Mouse (Mus musculus): ENCODE data around the gene Armh1. TPM values are rescaled to one million over a fixed set of nuclear protein-coding genes. Genes with fewer than 3 reads are reported as not detected.

Gene Armh1
- polyA plus RNA-seq, 1 experiment = 0.44 TPM

DNA sequence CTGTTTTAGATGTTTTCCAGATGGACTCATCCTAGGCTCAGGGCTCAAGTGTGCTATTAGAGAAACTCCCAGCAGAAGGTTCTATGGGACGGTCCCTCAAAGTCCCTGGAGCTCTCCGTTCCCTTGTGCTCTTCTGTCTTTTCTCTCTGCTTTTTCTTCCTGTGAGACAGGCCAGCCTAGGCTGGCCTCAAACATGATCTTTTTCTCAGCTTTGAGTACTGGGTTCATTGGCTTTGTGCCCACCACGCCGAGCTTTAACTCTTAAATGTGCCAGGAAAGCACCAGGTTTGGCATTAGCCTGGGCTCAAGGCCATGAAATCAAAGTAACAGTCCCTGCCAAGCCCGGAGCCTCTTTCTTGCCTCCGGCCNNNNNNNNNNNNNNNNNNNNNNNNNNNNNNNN lies 11.1 kb downstream of the Armh1 start:
- WGBS = 90% methylated on average over 6 of the region's 6 CpGs
- Histone ChIP-seq H3K36me3 (ENCODE audit: control insufficient read depth, insufficient read depth, low read length) (no peaks in the 10 kb centered on the region), H3K4me3 (ENCODE audit: control insufficient read depth, insufficient read depth, low read length) (no peak overlapping the region), H3K27me3 (ENCODE audit: control insufficient read depth, insufficient read depth, low read length) (no peaks in the 10 kb centered on the region), H3K4me1 (replicated peaks; ENCODE audit: control insufficient read depth, insufficient read depth, low read length) (no peaks in the 10 kb centered on the region), H3K27ac (ENCODE audit: control insufficient read depth, insufficient read depth, low read length) (no peak overlapping the region)
- TF ChIP-seq CTCF (IDR thresholded peaks at IDR 0.05; ENCODE audit: borderline replicate concordance, control insufficient read depth, extremely low read depth, insufficient read depth, low read length, poor library complexity) (no peak), POLR2A (IDR thresholded peaks at IDR 0.05; ENCODE audit: control insufficient read depth, extremely low read depth, insufficient read depth, low read length, poor library complexity) (no peak)
- DNase-seq = no peak

DNA sequence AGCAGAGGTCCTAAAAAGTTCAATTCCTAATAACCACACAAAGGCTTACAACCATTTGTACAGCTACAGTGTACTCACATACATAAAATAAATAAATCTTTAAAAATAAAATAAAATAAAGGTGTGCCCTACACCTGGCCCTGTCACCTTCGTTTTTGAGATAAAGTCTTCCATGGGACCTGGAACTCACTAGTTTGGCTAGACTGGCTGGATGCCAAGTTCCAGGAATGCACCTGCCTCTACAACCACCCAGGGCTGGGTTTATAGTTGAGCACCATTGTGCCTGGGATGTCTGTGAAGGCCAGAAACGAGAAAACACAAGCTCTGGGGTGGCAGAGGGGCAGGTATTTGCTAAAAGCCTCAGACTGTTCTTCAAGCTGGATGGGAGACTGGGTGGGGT lies 12.8 kb downstream of the Armh1 start:
- H3K27me3 ChIP-seq (ENCODE audit: control insufficient read depth, insufficient read depth, low read length) = no peaks in the 10 kb centered on the region
- no peak overlapping the region for H3K4me3 ChIP-seq (ENCODE audit: control insufficient read depth, insufficient read depth, low read length)
- H3K36me3 ChIP-seq (ENCODE audit: control insufficient read depth, insufficient read depth, low read length) = no peaks in the 10 kb centered on the region
- DNase-seq = no peak
- no peak for TF ChIP-seq POLR2A (IDR thresholded peaks at IDR 0.05; ENCODE audit: control insufficient read depth, extremely low read depth, insufficient read depth, low read length, poor library complexity)
- TF ChIP-seq CTCF (IDR thresholded peaks at IDR 0.05; ENCODE audit: borderline replicate concordance, control insufficient read depth, extremely low read depth, insufficient read depth, low read length, poor library complexity) = no peak
- H3K4me1 ChIP-seq (replicated peaks; ENCODE audit: control insufficient read depth, insufficient read depth, low read length) = no peaks in the 10 kb centered on the region
- H3K27ac ChIP-seq (ENCODE audit: control insufficient read depth, insufficient read depth, low read length) = no peak overlapping the region
- WGBS = 57% methylated on average over 2 of the region's 2 CpGs

DNA sequence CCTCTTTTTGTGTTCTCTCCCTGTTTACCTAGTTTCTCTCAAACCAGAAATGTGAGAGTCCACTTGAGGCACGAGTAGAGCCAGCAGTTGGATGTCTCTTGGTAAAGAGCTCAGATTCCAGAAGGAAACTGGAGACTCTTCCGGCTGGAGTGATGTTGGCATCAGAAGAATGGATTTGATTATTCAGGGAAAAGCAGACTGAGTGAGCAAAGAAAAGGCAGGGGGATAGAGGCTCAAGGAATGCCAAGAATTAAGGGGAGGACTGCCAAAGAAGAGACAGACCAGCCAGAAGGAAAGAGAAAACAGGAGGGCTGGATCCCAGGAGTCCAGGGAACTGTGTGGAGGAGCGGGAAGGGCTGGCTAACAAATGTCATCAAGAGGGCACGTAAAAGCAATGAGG lies 16.1 kb downstream of the Armh1 start:
- H3K27me3 ChIP-seq (ENCODE audit: control insufficient read depth, insufficient read depth, low read length) = no peaks in the 10 kb centered on the region
- H3K4me1 ChIP-seq (replicated peaks; ENCODE audit: control insufficient read depth, insufficient read depth, low read length) = no peaks in the 10 kb centered on the region
- H3K4me3 ChIP-seq (ENCODE audit: control insufficient read depth, insufficient read depth, low read length) = no peak overlapping the region
- 84% methylated on average over 4 of the region's 4 CpGs for WGBS
- DNase-seq = no peak
- TF ChIP-seq CTCF (IDR thresholded peaks at IDR 0.05; ENCODE audit: borderline replicate concordance, control insufficient read depth, extremely low read depth, insufficient read depth, low read length, poor library complexity) (no peak), POLR2A (IDR thresholded peaks at IDR 0.05; ENCODE audit: control insufficient read depth, extremely low read depth, insufficient read depth, low read length, poor library complexity) (no peak)
- H3K27ac ChIP-seq (ENCODE audit: control insufficient read depth, insufficient read depth, low read length) = no peak overlapping the region
- H3K36me3 ChIP-seq (ENCODE audit: control insufficient read depth, insufficient read depth, low read length) = no peaks in the 10 kb centered on the region

DNA sequence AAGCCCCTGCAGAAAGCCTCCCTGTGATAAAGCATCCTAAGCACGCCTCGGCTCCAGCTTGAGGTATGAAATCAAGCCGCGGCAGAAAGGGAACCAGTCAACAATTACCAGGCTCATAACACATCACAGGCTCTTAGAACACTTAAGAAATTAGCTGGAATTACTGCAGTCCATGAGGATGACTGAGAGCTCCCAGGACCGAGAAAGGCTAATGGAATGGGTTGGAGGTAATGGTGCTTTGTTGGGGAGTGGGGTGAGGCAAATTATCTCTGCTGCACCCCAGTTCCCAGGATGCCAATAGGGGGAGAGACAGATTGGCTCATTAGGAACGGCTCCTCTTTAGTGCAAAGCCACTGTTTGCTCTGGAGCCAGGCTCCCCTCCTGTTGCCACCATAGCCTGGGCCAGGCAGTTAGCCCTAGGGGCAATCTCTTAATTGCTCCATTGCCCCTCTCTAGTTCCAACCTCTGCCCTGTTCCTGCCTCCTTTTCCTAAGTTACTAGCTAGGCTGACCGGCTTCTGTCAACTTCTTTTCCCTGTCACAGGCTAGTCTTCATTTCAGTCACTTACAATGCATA lies 17.7 kb downstream of the Armh1 start:
- H3K4me3 ChIP-seq (ENCODE audit: control insufficient read depth, insufficient read depth, low read length) = no peak overlapping the region
- no peaks in the 10 kb centered on the region for H3K36me3 ChIP-seq (ENCODE audit: control insufficient read depth, insufficient read depth, low read length)
- 88% methylated on average over 7 of the region's 7 CpGs for WGBS
- no peaks in the 10 kb centered on the region for H3K4me1 ChIP-seq (replicated peaks; ENCODE audit: control insufficient read depth, insufficient read depth, low read length)
- no peak overlapping the region for H3K27ac ChIP-seq (ENCODE audit: control insufficient read depth, insufficient read depth, low read length)
- DNase-seq = no peak
- no peaks in the 10 kb centered on the region for H3K27me3 ChIP-seq (ENCODE audit: control insufficient read depth, insufficient read depth, low read length)
- TF ChIP-seq CTCF (IDR thresholded peaks at IDR 0.05; ENCODE audit: borderline replicate concordance, control insufficient read depth, extremely low read depth, insufficient read depth, low read length, poor library complexity) (no peak), POLR2A (IDR thresholded peaks at IDR 0.05; ENCODE audit: control insufficient read depth, extremely low read depth, insufficient read depth, low read length, poor library complexity) (no peak)

DNA sequence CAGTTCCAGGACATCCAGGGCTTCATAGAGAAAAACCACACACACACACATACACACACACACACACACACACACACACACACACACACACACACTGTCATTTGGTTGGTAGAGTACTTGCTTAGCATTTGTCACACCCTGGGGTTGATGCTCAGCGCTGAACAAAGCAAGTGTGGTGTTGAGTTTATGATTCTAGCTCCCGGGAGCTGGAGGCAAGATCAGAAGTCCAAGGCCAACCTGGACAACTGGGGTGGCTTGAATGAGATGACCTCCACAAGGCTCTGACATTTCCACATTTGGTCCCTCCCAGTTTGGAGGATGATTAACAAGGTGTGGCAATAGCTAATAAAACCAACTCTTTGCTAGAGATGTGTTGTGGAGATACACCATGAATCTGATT lies 20.7 kb downstream of the Armh1 start:
- DNase-seq = no peak
- Histone ChIP-seq H3K36me3 (ENCODE audit: control insufficient read depth, insufficient read depth, low read length) (no peaks in the 10 kb centered on the region), H3K27ac (ENCODE audit: control insufficient read depth, insufficient read depth, low read length) (no peak overlapping the region), H3K4me1 (replicated peaks; ENCODE audit: control insufficient read depth, insufficient read depth, low read length) (no peaks in the 10 kb centered on the region), H3K27me3 (ENCODE audit: control insufficient read depth, insufficient read depth, low read length) (no peaks in the 10 kb centered on the region), H3K4me3 (ENCODE audit: control insufficient read depth, insufficient read depth, low read length) (no peak overlapping the region)
- WGBS = 97% methylated on average over 2 of the region's 2 CpGs
- no peak for TF ChIP-seq CTCF (IDR thresholded peaks at IDR 0.05; ENCODE audit: borderline replicate concordance, control insufficient read depth, extremely low read depth, insufficient read depth, low read length, poor library complexity)
- no peak for TF ChIP-seq POLR2A (IDR thresholded peaks at IDR 0.05; ENCODE audit: control insufficient read depth, extremely low read depth, insufficient read depth, low read length, poor library complexity)

DNA sequence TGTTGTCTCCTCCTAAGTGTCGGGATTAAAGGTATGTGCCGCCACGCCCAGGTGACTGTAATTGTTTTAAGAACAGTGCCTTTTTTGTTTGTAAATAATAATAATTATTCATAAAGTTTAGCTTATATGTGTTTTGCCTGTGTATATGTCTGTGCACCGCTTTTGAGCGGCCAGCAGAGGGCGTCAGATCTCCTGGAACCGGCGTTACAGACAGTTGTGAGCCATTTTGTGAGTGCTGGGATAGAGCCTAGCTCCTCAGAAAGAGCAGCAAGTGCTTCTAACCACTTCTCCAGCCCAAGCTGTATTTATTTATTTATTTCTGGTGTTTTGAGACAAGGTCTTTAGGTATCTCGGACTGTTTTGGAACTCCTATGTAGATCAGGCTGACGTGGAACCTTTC lies 21.6 kb downstream of the Armh1 start:
- Histone ChIP-seq H3K4me3 (ENCODE audit: control insufficient read depth, insufficient read depth, low read length) (no peak overlapping the region), H3K4me1 (replicated peaks; ENCODE audit: control insufficient read depth, insufficient read depth, low read length) (no peaks in the 10 kb centered on the region), H3K36me3 (ENCODE audit: control insufficient read depth, insufficient read depth, low read length) (no peaks in the 10 kb centered on the region), H3K27ac (ENCODE audit: control insufficient read depth, insufficient read depth, low read length) (no peak overlapping the region), H3K27me3 (ENCODE audit: control insufficient read depth, insufficient read depth, low read length) (no peaks in the 10 kb centered on the region)
- DNase-seq = no peak
- 72% methylated on average over 10 of the region's 10 CpGs for WGBS
- TF ChIP-seq POLR2A (IDR thresholded peaks at IDR 0.05; ENCODE audit: control insufficient read depth, extremely low read depth, insufficient read depth, low read length, poor library complexity) (no peak), CTCF (IDR thresholded peaks at IDR 0.05; ENCODE audit: borderline replicate concordance, control insufficient read depth, extremely low read depth, insufficient read depth, low read length, poor library complexity) (no peak)

DNA sequence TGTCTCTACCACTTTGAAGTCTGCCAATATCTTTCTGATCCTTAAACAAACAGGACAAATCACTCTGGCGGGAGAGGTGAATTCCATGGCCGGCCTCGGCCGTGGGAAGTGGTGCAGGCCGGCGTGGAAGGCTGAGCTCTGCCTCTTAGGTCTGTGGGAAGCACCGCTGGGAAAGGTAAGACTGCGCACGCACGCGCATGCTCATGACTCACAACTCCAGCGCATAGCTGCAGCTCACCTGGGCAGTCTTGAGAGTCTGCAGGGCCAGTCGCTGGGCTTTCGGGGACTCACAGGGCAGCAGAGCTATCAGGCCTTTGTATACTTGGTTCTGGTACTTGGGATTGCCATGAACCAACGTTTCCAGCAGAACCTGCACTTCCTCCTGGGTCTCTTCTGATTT lies 22.3 kb downstream of the Armh1 start:
- DNase-seq = no peak

More for the DNA sequence above, 22.3 kb downstream of the Armh1 start:
- TF ChIP-seq CTCF (IDR thresholded peaks at IDR 0.05; ENCODE audit: borderline replicate concordance, control insufficient read depth, extremely low read depth, insufficient read depth, low read length, poor library complexity) = no peak
- no peak for TF ChIP-seq POLR2A (IDR thresholded peaks at IDR 0.05; ENCODE audit: control insufficient read depth, extremely low read depth, insufficient read depth, low read length, poor library complexity)
- no peaks in the 10 kb centered on the region for H3K36me3 ChIP-seq (ENCODE audit: control insufficient read depth, insufficient read depth, low read length)
- no peak overlapping the region for H3K27ac ChIP-seq (ENCODE audit: control insufficient read depth, insufficient read depth, low read length)
- WGBS = 93% methylated on average over 15 of the region's 15 CpGs
- H3K4me3 ChIP-seq (ENCODE audit: control insufficient read depth, insufficient read depth, low read length) = no peak overlapping the region
- no peaks in the 10 kb centered on the region for H3K27me3 ChIP-seq (ENCODE audit: control insufficient read depth, insufficient read depth, low read length)
- no peaks in the 10 kb centered on the region for H3K4me1 ChIP-seq (replicated peaks; ENCODE audit: control insufficient read depth, insufficient read depth, low read length)
